Mouse (Mus musculus) ES-E14 (cell line): ENCODE measurements around the gene Vmn1r217.

Source experiments
- CHD2 ChIP-seq: IDR thresholded peaks from 2 replicates; pipeline ENCODE4 v1.6.1; 2014; ENCODE audit warnings: mild to moderate bottlenecking, low read depth, low read length, inconsistent platforms
- HCFC1 ChIP-seq: IDR thresholded peaks from 2 replicates; pipeline ENCODE4 v1.6.1; 2012; ENCODE audit warnings: low read length, inconsistent platforms, borderline replicate concordance; ENCODE audit not compliant: insufficient read depth
- ZC3H11A ChIP-seq: IDR thresholded peaks from 2 replicates; pipeline ENCODE4 v1.6.1; 2012; ENCODE audit warnings: low read depth, mild to moderate bottlenecking, inconsistent platforms, low read length, borderline replicate concordance
- ZNF384 ChIP-seq: IDR thresholded peaks from 2 replicates; pipeline ENCODE4 v1.6.1; 2012; ENCODE audit warnings: low read depth, low read length, inconsistent platforms

GRCm38 (mm10) chr13:23159012-23159411 is 41.0 kb upstream of the Vmn1r217 start, which contains the start of gene Vmn1r219:
- no peak for TF ChIP-seq ZC3H11A
- no peak for TF ChIP-seq CHD2
- no peak for TF ChIP-seq HCFC1
- TF ChIP-seq ZNF384, result no peak
